Mouse (Mus musculus) thymus, postnatal 0 days (tissue): ENCODE measurements around the gene Alk. TPM values are rescaled to one million over a fixed set of nuclear protein-coding genes. Genes with fewer than 3 reads are reported as not detected.

Experiments used
- DNase-seq: peaks from one replicate; pipeline ENCODE4 v3.0.0-alpha.2; 2015; ENCODE audit warnings: low spot score
- polyA plus RNA-seq: library from polyadenylated mRNA; unstranded; fragments of >200 nt; fragmentation: Nextera tagmentation; extraction: Ambion mirVana; gene quantifications from 2 replicates; pipeline ENCODE4 v1.2.1, GENCODE M21; 2015

Alk gene
- polyA plus RNA-seq, 1 experiment from 2014 or later, result 0.05 TPM

GRCm38 (mm10) chr17:72401861-72402260 lies 202.6 kb downstream of the Alk start:
- DNase-seq, result no peak

GRCm38 (mm10) chr17:72401349-72401748 lies 203.1 kb downstream of the Alk start:
- no peak for DNase-seq

DNA sequence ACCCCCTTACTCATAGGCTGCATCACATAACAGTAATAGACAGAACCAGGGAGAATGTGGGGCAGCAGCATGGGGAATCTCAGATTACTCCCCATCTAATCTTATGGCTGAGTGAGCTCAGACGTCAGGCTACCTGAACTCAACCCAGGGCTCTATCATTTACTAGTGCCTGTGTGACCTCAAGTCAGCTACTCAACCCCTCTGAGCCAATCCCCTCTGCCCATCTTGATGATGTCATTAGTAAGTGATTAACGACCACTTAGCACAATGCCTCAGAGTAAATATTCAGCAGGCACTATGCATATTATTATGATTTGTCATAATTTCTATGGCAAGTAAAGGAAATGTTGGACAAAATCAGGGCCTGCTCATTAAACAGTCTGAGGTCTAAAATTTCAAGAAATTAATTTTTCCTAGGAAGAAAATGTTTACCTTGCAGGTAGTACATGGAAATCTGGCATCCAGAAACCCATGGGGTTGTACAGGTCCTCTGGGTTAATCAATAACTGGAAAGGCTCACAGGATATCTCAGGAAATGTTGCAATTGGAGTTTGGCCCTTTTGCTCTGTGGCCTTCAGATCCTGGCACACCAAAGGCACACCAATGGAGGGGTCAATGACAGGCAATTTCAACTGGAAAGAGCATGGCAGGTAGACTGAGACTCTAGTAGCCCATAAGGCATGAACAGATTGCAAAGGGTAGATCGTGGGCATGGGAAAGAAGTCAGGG lies 204.9 kb downstream of the Alk start:
- DNase-seq, result no peak

DNA sequence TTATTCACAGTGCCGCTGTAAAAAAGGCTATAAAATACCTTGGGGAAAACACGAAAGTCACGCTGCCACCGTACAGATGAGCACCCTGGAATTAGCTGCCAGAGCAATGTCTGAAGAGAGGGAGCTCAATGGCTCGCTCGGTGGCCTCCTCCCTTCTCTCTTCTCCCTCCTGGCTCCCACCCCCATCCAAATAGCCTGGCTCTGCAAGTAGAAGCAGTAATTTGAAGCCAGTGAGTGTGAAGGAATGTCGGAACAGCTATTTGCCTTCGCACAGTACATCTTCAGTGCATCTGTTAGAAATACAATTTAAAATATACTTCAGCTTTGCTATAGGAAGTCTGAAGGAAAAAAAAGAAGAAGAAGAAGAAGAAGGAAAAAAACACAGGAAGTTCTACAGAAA lies 208.5 kb downstream of the Alk start:
- no peak for DNase-seq

DNA sequence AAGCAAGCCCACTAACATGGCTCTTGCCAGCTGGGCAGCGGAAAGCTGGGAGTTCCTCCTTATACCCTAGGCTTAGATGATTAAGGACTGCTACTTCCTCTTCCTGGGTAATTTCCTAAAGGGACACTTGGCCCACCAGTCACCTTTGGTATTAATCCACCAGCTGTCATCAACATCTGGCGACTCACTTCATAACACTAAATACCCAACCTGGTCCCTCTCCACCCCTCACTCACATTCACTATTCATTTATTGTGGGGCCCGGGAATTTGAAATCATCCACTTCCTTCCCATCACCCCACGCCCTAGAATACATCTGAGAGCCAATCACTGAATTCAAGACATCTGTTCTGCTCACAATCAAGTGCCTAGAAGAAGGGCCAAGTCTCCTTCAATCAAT lies 235.4 kb downstream of the Alk start:
- no peak for DNase-seq

GRCm38 (mm10) chr17:72362811-72363496 lies 241.5 kb downstream of the Alk start:
- DNase-seq, result no peak

- DNase-seq, result no peak
Measured at GRCm38 (mm10) chr17:72361961-72362360, 242.5 kb downstream of the Alk start.

- DNase-seq, result no peak
Measured at GRCm38 (mm10) chr17:72356759-72357302, 247.6 kb downstream of the Alk start.

DNA sequence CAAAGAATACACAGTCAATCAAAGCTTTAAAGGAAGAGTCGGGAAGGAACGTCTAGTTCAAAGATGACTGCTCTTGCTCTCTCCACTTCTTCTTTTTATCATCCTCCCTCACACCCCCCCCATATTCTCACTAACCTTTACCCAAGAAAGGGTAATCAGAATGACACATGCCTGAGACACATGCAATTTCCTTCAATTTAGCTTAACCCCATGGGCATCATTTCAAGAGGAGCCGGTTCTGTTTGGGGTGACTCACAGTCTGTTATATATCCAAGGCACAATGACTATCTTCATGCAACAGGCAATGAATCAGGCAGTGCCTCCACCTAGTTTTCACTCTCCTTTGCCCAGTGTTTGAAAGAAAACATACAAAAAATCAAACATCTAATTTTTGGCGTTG lies 265.0 kb downstream of the Alk start:
- no peak for DNase-seq

- DNase-seq, result no peak
Measured at GRCm38 (mm10) chr17:72332909-72333308, 271.5 kb downstream of the Alk start.

DNA sequence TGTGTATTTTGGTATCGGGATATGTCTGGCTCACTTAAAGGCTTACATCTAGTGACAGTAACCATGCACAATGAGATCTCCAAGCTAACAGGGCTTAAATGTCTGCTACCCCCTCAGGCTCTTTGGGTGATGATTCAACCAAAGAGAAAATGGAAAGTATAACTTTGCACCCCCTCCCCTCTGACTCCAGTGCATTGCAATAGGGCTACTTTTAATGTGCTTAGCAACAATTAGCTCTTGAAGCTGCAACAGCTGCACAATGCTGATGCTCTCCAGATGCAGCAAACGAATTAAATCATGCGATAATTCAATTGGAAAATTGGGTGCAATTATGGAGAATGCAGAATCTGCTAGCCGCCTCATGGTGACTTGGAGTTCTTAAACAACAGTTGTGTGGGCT lies 278.5 kb downstream of the Alk start:
- DNase-seq, result no peak

GRCm38 (mm10) chr17:72319576-72319975 lies 284.9 kb downstream of the Alk start:
- no peak for DNase-seq

GRCm38 (mm10) chr17:72299651-72300050 lies 304.8 kb downstream of the Alk start:
- DNase-seq, result no peak

- DNase-seq, result no peak
Measured at GRCm38 (mm10) chr17:72296349-72296748, 308.1 kb downstream of the Alk start.

DNA sequence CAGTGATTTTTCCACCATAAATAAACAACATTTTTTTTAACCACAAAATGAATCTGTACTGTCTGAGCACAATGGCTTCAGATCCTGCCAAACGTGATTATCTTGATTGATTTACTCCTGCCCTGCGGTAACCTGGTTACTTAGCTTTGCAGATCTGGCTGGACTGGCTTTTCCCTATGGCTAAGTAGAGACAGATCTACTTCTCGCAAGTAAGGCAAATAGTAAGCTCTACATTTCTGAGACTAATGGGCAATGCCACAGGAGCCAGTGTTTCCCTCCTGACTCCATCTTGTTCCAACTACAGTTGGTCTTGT lies 311.2 kb downstream of the Alk start:
- no peak for DNase-seq

DNA sequence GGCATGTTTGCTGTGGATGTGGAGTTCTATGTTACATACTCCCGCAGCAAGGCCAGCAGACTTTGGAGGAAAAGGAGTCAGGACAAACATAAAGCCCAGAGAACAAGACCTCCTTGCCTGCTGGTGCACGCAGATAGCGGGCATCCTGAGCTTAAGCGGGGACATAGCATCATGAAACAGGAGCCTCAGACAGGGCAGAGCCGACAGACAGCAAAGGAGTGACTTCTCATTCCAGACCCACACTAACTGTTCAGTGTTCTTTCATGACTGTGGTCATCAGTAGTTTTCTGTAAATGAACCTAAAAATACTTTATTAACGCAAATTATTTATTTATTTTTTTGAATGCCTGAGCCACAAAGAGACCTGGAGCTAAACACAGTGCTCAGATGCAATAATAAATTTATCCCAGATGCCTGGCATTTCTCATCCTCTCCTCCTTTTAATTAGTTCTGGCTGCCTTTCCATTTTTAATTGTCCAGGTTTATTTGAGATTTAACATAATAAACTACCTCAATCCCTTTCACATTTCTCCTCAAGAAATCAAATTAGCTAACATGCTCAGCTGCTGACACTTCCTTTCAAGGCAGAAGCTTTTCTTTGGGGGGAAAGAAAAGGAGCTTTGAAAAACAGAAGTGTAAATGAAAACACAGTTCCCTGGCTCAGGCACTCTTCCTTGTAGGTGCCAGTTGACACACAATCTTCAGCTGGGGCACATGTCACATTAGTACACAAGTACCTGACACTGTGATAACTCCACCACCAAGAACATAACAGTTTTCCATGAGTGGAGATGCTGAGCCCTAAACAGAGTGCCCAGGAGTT lies 311.8 kb downstream of the Alk start:
- no peak for DNase-seq

DNA sequence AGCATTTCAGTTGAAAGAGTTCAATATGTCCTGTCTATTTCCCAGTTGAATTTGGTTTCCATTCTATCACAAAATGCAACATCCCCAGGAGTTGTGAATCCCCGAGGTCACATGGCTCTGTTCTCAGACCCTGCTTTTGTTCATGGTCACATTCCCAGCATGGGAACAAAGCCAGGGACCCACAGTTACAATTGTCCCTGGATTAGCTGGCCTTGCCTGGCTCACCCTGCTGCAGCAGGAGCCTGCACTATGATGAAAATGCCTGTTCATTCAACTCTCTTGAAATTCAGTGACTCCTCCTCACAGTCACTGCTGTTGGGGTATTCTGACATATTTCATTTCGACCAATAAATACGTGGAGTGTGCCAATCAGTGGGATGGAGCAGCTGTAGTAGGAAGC lies 318.5 kb downstream of the Alk start:
- DNase-seq, result no peak

- DNase-seq, result no peak
Measured at GRCm38 (mm10) chr17:72278296-72278695, 326.1 kb downstream of the Alk start.

DNA sequence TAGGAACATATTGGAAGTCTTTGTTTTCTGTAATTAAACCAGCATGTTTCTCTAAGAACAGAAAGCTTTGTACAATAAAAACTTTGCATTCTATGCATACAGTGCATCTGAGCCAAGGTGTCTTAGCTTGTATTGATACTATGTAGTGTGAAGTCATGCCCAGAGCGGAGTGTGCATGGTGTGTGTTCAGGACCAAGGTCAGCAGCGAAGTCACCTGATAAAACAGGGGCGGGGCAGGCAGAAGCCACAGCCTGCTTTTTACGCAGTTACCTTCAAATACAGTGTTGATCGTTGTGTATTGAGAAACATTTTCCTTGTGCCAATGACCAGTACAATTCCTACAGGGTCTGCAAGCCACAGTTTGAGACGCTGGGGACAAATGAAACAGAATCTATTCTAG lies 327.6 kb downstream of the Alk start:
- DNase-seq, result no peak

GRCm38 (mm10) chr17:72275391-72275904 lies 329.0 kb downstream of the Alk start:
- DNase-seq, result no peak

GRCm38 (mm10) chr17:72274205-72274604 lies 330.2 kb downstream of the Alk start:
- DNase-seq, result no peak

DNA sequence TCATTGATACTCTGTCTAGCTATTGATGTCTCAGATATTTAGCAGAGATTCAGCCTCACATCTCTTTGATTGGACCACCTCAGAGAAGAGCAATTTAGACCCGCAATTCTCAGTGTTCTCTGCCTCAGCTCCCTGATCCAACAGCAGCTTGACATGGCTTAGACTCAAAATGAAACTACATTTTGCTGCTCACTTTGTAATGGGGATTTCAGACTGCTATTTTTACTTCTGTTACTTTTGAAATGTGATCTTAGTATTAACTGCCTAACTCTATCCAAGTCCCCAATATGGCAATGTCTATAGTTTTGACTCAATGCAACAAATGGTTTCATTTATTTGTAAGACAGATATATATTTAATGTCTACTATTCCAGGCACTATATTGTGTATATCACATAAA lies 332.8 kb downstream of the Alk start:
- no peak for DNase-seq
